Mouse (Mus musculus): ENCODE data around the gene Pif1.

DNA sequence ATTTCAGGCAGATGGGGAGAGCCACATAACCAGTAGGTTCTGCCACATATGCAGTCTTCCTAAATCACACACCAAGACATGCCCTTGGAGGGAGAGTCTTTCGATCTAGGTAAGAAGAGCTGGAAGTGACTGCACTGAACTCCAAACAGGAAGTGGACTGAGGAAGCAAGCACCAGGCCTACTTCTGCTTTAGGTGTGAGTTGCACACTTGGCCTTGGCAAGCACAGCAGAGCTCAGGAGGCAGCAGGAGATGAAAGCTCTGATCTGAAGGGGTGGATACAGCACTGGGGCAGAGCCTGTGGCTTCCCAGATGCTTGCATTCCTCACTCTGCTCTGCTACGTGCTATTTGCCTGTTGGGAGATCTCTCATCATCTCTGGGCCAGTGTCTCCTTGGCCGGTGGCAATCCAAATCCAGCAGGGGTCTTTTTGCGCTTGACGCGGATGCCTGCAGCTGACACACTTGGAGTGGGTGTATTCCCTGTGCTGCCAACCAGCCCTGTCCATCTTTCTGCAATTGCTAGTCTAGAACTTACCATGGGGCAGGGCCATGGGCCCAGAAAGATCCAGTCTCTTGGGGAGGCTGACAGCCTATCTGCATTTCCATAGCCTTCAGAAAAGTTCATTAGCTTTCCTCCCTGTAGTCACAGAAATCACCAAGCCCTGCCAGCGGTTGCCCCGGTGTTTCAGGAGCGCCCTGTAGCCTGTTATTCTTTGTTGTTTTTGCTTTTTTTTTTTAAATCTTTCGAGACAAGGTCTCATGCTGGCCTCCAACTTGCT lies 41.1 kb upstream of the Pif1 start:
- no peak for TF ChIP-seq ZKSCAN1 (IDR thresholded peaks at IDR 0.05; ENCODE audit: low read depth, low read length)
- TF ChIP-seq POLR2A (IDR thresholded peaks at IDR 0.05; ENCODE audit: control insufficient read depth in 1 of 2, insufficient read depth in 1 of 2, low read depth in 1 of 2, low read length in 2 of 2, poor library complexity in 1 of 2), result peak in 1 of 2 experiments; percentile 22; a peak in 1 of 4 replicates
- TF ChIP-seq CTCF (IDR thresholded peaks at IDR 0.05 in 2 of 3, conservative IDR thresholded peaks at IDR 0.05 in 1 of 3; ENCODE audit: control insufficient read depth in 1 of 3, insufficient read depth in 1 of 3, low read depth in 2 of 3, low read length in 3 of 3, poor library complexity in 1 of 3, severe bottlenecking in 1 of 3), result no peak
- peak; percentile 87 for TF ChIP-seq ETS1 (IDR thresholded peaks at IDR 0.05; ENCODE audit: low read depth, low read length)
- TF ChIP-seq EP300 (IDR thresholded peaks at IDR 0.05; ENCODE audit: low read depth in 1 of 2, low read length in 2 of 2), result peak; percentile 69 to 74; a peak in 3 of 4 replicates
- TF ChIP-seq RAD21 (IDR thresholded peaks at IDR 0.05; ENCODE audit: low read depth, low read length), result no peak
- no peak for TF ChIP-seq TAL1 (IDR thresholded peaks at IDR 0.05; ENCODE audit: low read length)
- no peak for TF ChIP-seq MEF2A (IDR thresholded peaks at IDR 0.05; ENCODE audit: extremely low read depth, insufficient replicate concordance, low read depth, low read length, poor library complexity, severe bottlenecking)
- no peak; the same call in 1 of the 2 replicates for TF ChIP-seq ZC3H11A (IDR thresholded peaks at IDR 0.05; ENCODE audit: low read depth, low read length)
- TF ChIP-seq MAX (IDR thresholded peaks at IDR 0.05; ENCODE audit: low read length), result peak; percentile 66
- TF ChIP-seq SIN3A (IDR thresholded peaks at IDR 0.05; ENCODE audit: low read length), result no peak
- TF ChIP-seq USF1 (IDR thresholded peaks at IDR 0.05; ENCODE audit: low read depth, low read length), result no peak

All from MEL (cell line).